Mouse (Mus musculus): ENCODE results near the gene Gm49384.

GRCm38 (mm10) chr12:69190074-69190473 lies 14.0 kb downstream of the Gm49384 start:
- no peak for TF ChIP-seq CTCF (IDR thresholded peaks at IDR 0.05; ENCODE audit: extremely low read depth, insufficient read depth, low read length)
- TF ChIP-seq POLR2A (IDR thresholded peaks at IDR 0.05; ENCODE audit: extremely low read depth, insufficient read depth, low read length), result no peak
